Mouse (Mus musculus) testis, adult 2 months (tissue): Measurements from ENCODE around the gene Plekha3.

Experiments used
- CTCF ChIP-seq: fragments of 200-500 bp; IDR thresholded peaks from 2 replicates; pipeline ENCODE4 v1.5.1; 2012; ENCODE audit warnings: low read depth, mild to moderate bottlenecking, inconsistent platforms, low read length, moderate library complexity; ENCODE audit not compliant: control insufficient read depth, insufficient read depth, insufficient replicate concordance
- POLR2A ChIP-seq: fragments of 200-500 bp; IDR thresholded peaks from 2 replicates; pipeline ENCODE4 v1.6.1; 2012; ENCODE audit warnings: low read depth, mild to moderate bottlenecking, inconsistent platforms, low read length, moderate library complexity; ENCODE audit not compliant: control insufficient read depth

- TF ChIP-seq POLR2A (peak; percentile 18; the same call in 1 of the 2 replicates), CTCF (no peak)
Observed at GRCm38 (mm10) chr2:76673472-76674081, 1.5 kb upstream of the Plekha3 start.
